Mouse (Mus musculus) adrenal gland, postnatal 36 days (tissue): ENCODE data around the gene Gm21994. TPM values are rescaled to one million over a fixed set of nuclear protein-coding genes. Genes with fewer than 3 reads are reported as not detected.
"Not testable (repeated sequence)": the region's sequence is repeated elsewhere in the genome, so short reads cannot be mapped to it uniquely, and the experiment has no call there.

Experiments
- DNase-seq, 2 experiments: peaks; one replicate each; pipeline ENCODE4 v3.0.0; 2021; ENCODE audit warnings: mixed read lengths in 1 of 2
- long read RNA-seq, 2 experiments: library from polyadenylated mRNA; stranded (forward); transcript quantifications; one replicate each; pipeline ENCODE4 v2.0.0; 2021; ENCODE audit warnings: borderline sequencing depth in 2 of 2
- total RNA-seq, 2 experiments: library from RNA; stranded (reverse); gene quantifications; 2 replicates each; pipeline ENCODE4 v1.2.3; 2021

Gene Gm21994
- 1 to 10 TPM; 5.7 to 6.8 TPM for total RNA-seq
- long read RNA-seq, experiment 1 = 0 reads
- long read RNA-seq, experiment 2 = 0 reads

DNA sequence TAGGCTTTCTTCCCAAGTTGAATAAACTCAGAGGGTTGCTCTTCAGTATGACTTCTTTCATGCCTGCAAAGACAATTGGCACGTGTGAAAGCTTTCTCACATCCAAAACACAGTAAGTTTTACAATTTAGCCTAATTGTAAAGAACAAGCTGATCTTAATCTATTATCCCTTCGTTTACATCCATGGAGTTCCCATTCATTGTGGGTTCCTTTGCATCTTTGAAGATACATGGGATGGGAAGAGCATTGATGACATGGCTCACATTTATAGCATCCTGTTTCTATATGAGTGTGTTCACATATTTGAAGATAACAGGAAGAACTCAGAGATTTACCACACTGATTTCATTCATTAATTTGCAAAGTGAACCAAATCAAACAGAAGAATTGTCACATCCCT is at the start of gene Gm21994:
Gene Gm21994, minus strand, starts transcription at position 101 of the 400 bp plus-strand sequence.
- not testable (repeated sequence) for DNase-seq

DNA sequence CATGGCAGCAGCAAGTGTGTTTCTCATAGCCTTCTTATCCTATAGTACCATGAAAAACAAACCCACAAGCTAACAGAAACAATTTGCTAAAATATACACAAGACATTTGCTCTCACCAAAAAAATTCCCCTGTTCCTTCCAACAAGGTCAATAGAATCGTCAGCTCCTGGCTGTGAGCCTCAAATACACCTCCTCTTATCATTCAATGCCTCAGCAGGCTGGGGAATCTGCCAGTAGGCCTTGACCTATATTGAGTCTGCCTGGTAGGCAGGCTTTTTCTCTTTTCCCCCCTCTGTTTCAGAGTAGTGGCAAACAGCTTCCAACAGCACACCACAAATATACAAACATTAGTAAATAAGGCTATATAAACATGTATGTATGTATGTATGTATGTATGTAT is 43.7 kb upstream of the Gm21994 start:
- peak; percentile 72 to 77 for DNase-seq

DNA sequence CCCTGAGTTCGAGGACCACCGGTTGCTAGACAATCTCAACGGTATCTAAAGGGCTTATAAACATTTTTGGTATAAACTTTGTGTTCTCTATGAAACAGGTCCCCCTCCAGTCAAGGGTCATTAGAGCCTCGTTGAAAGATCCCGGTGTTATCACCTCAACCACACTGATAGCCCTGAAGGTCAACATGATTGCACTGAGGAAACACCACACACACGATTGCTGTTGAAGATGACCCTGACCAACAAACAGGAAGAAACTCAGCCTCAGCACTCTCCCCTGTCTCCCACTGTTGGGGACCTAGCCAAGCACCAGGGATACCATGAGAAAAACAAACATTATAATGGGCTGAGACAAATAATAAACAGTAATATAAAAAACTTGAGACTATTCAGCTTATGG is 38.3 kb upstream of the Gm21994 start:
- DNase-seq = no peak

DNA sequence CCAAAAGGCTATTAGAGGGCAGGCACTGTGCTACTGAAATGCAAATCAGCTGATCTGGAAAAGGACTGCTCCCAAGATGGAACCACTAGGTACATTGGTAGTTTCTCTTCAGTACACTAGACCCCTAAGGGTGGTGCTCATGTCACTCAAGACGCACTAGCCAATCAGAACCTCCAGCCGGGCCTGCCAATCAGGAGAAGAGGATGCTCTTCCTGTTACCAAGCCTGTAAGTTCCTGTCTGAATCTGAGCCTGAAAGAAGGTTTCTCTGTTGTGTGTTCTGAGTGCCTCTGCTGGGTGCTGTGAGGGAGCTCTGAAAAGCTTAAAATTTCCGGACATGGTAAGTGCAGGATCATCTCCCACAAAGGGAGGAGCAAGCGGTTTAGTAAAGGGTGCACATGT is 1.9 kb upstream of the Gm21994 start, which contains the start of gene Gm14124:
Gene Gm14124, plus strand, starts transcription at position 227 of the 400 bp plus-strand sequence.
- not testable (repeated sequence) for DNase-seq

DNA sequence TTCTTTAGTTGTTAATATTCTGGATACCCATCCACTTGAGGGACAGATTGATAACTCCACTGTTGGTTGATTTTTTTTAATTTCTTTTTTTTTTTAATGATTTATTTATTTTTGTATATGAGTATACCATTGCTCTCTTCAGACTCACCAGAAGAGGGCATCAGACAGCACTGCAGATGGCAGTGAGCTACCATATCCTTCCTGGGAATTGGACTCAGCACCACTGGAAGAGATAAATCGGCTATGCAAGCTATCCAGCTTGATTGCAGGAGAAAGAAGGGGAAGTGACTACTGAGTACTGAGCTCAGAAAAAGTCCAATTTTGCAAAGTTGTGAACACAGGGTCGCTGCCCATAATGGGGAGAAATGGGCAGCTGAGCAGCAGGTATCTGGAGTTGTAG is 1.5 kb upstream of the Gm21994 start:
- DNase-seq = peak in 1 of 2 experiments; percentile 4

DNA sequence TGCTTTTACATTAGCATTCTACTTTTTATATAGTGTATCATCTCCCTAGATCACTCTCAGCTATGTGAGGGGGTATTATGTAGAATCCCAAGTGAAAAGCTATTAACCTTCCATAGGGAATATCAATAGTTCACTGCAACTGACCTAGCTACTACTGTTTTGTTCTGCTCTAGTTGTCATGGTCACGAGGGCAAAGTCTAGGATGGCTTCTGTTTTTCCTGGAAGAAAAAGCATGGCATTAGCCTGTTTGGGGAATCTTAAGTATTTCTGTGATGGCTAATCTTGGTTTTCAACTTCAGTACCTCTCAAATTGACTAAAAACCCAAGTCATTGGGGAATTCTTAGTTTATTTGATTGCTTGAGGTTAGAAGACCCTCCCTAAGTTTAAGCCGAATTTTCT is 12.2 kb downstream of the Gm21994 start:
- no peak for DNase-seq

DNA sequence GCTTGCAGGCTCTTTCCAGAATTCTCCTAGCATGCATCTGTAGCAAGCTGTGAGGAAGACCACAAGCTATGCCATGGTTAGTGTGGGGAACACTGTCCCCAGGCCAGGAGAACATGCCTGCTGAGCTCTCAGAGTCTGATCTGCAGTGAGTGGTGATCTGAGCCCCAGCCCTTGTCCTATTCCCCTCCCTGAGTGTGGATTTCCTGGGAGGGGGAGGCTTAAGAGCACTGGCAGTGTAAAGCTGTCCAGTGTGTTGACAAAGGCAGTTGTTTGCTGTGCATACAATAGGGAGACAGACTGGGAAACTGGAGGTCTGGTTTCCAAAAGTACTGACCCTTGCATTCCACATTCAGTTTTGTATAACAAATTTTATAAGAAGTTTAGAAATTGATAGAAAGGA is 32.1 kb downstream of the Gm21994 start:
- DNase-seq = not testable (repeated sequence)

DNA sequence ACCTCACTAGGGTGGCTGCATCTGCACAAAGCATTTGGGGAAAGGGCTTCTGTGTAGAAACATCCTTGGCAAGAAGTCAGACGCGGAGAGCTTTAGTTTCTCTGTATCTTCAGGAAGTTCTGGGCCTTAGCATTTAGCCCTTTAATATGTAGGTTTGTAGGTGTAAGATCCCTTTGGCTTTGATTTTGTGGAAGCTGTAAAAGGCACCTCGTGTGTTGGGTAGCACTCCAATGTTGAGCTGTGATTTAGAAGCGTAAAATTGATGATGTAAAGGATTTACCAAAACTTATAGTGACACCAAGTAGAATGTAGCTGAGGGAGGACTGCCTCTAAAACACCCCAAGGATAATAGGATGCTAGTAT is 37.0 kb downstream of the Gm21994 start:
- peak in 1 of 2 experiments; percentile 2 for DNase-seq

DNA sequence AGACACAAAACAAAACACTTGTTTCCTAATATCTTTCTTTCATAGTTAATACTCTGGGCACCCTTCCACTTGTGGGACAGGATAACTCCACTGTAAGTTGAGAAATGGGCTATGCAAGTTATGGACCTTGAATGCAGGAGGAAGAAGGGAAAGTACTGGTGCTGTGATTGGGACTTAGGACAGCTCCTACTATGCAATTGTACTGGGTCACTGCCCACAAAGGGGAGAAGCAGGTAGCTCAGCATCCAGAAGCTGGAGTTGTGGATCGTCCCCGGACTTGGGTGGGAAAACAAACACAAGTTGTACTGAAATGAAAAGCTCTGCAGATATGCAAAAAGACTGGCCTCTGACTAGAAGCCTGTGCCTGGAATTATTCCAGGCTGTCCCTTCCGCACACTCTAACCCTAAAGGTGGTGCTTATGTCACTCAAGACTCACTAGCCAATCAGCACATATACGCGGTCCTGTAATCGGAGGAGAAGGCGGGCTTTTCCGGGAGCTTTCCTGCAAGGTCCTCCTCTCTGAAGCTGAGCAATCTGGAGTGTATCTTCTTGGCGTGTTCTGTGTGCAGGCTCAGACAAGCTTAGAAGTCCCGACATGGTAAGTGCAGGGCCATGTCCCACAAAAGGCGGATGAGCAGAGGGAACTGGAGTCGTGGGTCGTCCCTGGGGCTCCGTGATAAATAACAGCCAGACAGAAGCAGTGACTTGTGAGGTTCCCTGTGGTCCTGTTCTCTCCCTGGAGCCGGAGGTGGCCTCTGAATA is 37.6 kb downstream of the Gm21994 start, which contains the start of gene Zfp937:
Gene Zfp937, plus strand, starts transcription at position 474 of the 763 bp plus-strand sequence.
- DNase-seq = peak; percentile 80 to 82

Other genes with a start within 250 kb of the Gm21994 start
- gene Zfp120, start 118.9 kb downstream of the Gm21994 start, total RNA-seq = 1 to 10 TPM; 6.6 to 7.1 TPM
- not detected for gene Gm10770, start 75.9 kb downstream of the Gm21994 start, total RNA-seq
- under 1 TPM; 0.53 to 0.95 TPM for gene Gm14139, start 73.8 kb downstream of the Gm21994 start, total RNA-seq
- 1 to 10 TPM; 6.3 to 7.0 TPM for gene Zfp937, start 37.5 kb downstream of the Gm21994 start, total RNA-seq
- under 1 TPM; 0.30 to 0.40 TPM for gene Gm14124, start 1.9 kb upstream of the Gm21994 start, total RNA-seq
- gene Gm10130, start 68.1 kb upstream of the Gm21994 start, total RNA-seq = 1 to 10 TPM; 3.2 to 3.8 TPM
- 1 to 10 TPM; 4.4 to 5.7 TPM for gene 3300002I08Rik, start 107.2 kb upstream of the Gm21994 start, total RNA-seq
- gene Zfp442, start 195.9 kb upstream of the Gm21994 start, total RNA-seq = 1 to 10 TPM; 4.9 to 6.5 TPM
- 1 to 10 TPM; 1.1 to 1.2 TPM for gene Zfp345, start 229.5 kb upstream of the Gm21994 start, total RNA-seq